Comparison of ENCODE assay signal across 8 mouse cellular contexts in the genomic region with DNA sequence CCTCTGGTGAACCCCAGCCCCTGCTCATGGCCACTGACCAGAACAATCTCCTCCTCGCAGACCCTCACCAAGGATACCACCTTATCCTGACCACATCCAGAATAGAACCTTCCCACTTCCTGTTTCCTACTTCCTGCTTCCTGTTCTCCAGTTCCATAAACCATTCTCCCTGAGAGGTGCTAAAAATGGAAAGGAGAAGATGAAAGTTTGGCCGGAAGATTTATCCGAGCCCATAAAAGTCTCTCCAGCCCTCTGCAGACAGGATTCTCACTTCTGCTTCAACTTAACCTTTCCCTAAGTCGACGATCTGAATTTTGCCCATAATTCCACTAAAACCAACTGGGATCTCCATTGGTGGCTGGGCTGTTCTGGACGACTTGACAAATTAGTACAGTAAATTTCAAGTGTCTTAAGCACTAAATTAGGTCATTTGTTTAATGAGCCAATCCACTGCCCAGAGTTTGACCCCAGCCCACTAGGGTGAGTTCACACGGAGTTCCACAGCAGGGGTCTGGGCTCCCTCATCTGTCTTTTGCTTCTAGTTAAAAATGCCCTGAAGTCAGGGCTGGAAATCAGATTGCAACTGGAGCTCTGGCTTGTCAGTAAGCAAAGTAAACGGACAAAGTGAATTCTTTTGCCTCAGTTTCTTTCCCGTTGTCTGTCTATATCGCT.
DNase-seq lines count a peak whose midpoint lies in the region; ATAC-seq lines count a peak whose summit lies in the region.

No protein-coding gene starts in this region.

- peaks cover 42% of the 10 kb centered on the region for H3K4me1 ChIP-seq in kidney, embryonic 14.5 days (ENCODE audit: control insufficient read depth, insufficient read depth, low read length)
- H3K4me1 ChIP-seq in forebrain, embryonic 13.5 days = peaks cover 16% of the 10 kb centered on the region
- H3K4me1 ChIP-seq in neural tube, embryonic 14.5 days (ENCODE audit: control insufficient read depth, insufficient read depth, low read length) = peaks cover 16% of the 10 kb centered on the region

- H3K27me3 ChIP-seq in kidney, embryonic 14.5 days (ENCODE audit: control insufficient read depth, insufficient read depth, low read length) = no peaks in the 10 kb centered on the region
- H3K27me3 ChIP-seq in forebrain, embryonic 13.5 days = no peaks in the 10 kb centered on the region
- no peaks in the 10 kb centered on the region for H3K27me3 ChIP-seq in neural tube, embryonic 14.5 days (ENCODE audit: control insufficient read depth, insufficient read depth, low read length)

- peak overlapping the region; percentile 98 for H3K27ac ChIP-seq in kidney, embryonic 14.5 days (ENCODE audit: low read depth, low read length)
- H3K27ac ChIP-seq in forebrain, embryonic 13.5 days = peak overlapping the region; percentile 35; the same call in 1 of the 2 replicates
- peak overlapping the region; percentile 55; the same call in 1 of the 2 replicates for H3K27ac ChIP-seq in neural tube, embryonic 14.5 days (ENCODE audit: low read depth, low read length)

- H3K9ac ChIP-seq in kidney, embryonic 14.5 days (ENCODE audit: low read depth, low read length) = no peak overlapping the region
- H3K9ac ChIP-seq in forebrain, embryonic 13.5 days = no peak overlapping the region
- no peak overlapping the region; the same call in 1 of the 2 replicates for H3K9ac ChIP-seq in neural tube, embryonic 14.5 days (replicated peaks; ENCODE audit: low read depth, low read length)

- no peaks in the 10 kb centered on the region for H3K36me3 ChIP-seq in kidney, embryonic 14.5 days (ENCODE audit: control insufficient read depth, insufficient read depth, low read length)
- no peaks in the 10 kb centered on the region for H3K36me3 ChIP-seq in forebrain, embryonic 13.5 days (ENCODE audit: poor library complexity, severe bottlenecking)
- no peaks in the 10 kb centered on the region for H3K36me3 ChIP-seq in neural tube, embryonic 14.5 days (ENCODE audit: control insufficient read depth, insufficient read depth, low read length)

- no peak for DNase-seq in kidney, adult 8-10 months
- peak; percentile 39 for DNase-seq in kidney, postnatal 14 days
- no peak for DNase-seq in right cerebral cortex, postnatal 4 days
- no peak for DNase-seq in ovary, postnatal 14 days (ENCODE audit: low spot score)
- no peak for DNase-seq in urinary bladder, adult 18-20 months (ENCODE audit: low spot score in 2 of 2)

- ATAC-seq in kidney, embryonic 14.5 days (ENCODE audit: low FRiP score, low TSS enrichment) = peak; percentile 40
- no peak for ATAC-seq in forebrain, embryonic 13.5 days
- no peak for ATAC-seq in neural tube, embryonic 14.5 days (ENCODE audit: low read depth)

- 9% methylated on average over 10 of the region's 10 CpGs for WGBS in kidney, embryonic 14.5 days
- WGBS in forebrain, embryonic 13.5 days = 83% methylated on average over 10 of the region's 10 CpGs
- WGBS in neural tube, embryonic 14.5 days = 34% methylated on average over 10 of the region's 10 CpGs

- no peaks in the 10 kb centered on the region for H3K9me3 ChIP-seq in kidney, embryonic 14.5 days (ENCODE audit: control insufficient read depth, low read length)
- H3K9me3 ChIP-seq in forebrain, embryonic 13.5 days (replicated peaks) = no peaks in the 10 kb centered on the region
- no peaks in the 10 kb centered on the region for H3K9me3 ChIP-seq in neural tube, embryonic 14.5 days (ENCODE audit: control insufficient read depth, low read length)

- peak overlapping the region; percentile 14; the same call in 1 of the 2 replicates for H3K4me3 ChIP-seq in kidney, embryonic 14.5 days (ENCODE audit: low read length)
- H3K4me3 ChIP-seq in forebrain, embryonic 13.5 days = no peak overlapping the region
- peak overlapping the region; percentile 6; the same call in 1 of the 2 replicates for H3K4me3 ChIP-seq in neural tube, embryonic 14.5 days (ENCODE audit: low read depth, low read length)

- H3K4me2 ChIP-seq in kidney, embryonic 14.5 days (replicated peaks; ENCODE audit: low read depth, low read length) = peak overlapping the region; percentile 43
- peak overlapping the region; percentile 52 for H3K4me2 ChIP-seq in forebrain, embryonic 13.5 days
- H3K4me2 ChIP-seq in neural tube, embryonic 14.5 days (ENCODE audit: low read depth, low read length) = peak overlapping the region; percentile 40

Comparison
In these comparisons a context has a peak if more than half of its experiments do, and no peak if none do; other contexts are left out.
1. H3K27ac ChIP-seq: peak in every context shown above with its lines; median percentile 98 in kidney, embryonic 14.5 days; 55 in neural tube, embryonic 14.5 days; 35 in forebrain, embryonic 13.5 days.